Mouse (Mus musculus) olfactory bulb, adult 2 months (tissue): ENCODE data around the gene Zfp513. TPM values are rescaled to one million over a fixed set of nuclear protein-coding genes. Genes with fewer than 3 reads are reported as not detected.

Source experiments
- H3K27ac ChIP-seq: fragments of 200-500 bp; 2 replicates; pipeline ENCODE4 v1.5.1; 2012; ENCODE audit warnings: low read depth, low read length; ENCODE audit not compliant: insufficient read depth
- H3K4me1 ChIP-seq: fragments of 200-500 bp; 2 replicates; pipeline ENCODE4 v1.6.1; 2012; ENCODE audit warnings: low read length; ENCODE audit not compliant: control insufficient read depth, insufficient read depth
- H3K4me3 ChIP-seq: fragments of 200-500 bp; 2 replicates; pipeline ENCODE4 v1.5.1; 2012; ENCODE audit warnings: mild to moderate bottlenecking, low read depth, low read length, moderate library complexity; ENCODE audit not compliant: insufficient read depth
- CTCF ChIP-seq: fragments of 200-500 bp; IDR thresholded peaks from 2 replicates; pipeline ENCODE4 v1.5.1; 2012; ENCODE audit warnings: low read depth, mild to moderate bottlenecking, low read length, moderate library complexity; ENCODE audit not compliant: insufficient read depth
- POLR2A ChIP-seq: fragments of 200-500 bp; IDR thresholded peaks from 2 replicates; pipeline ENCODE4 v1.6.1; 2012; ENCODE audit warnings: mild to moderate bottlenecking, low read depth, low read length, moderate library complexity; ENCODE audit not compliant: insufficient read depth
- WGBS: fragments of 180-500 bp; shearing (Covaris S2); methylation state at CpG from one replicate; pipeline ENCODE4 v1.1.7; 2018; 5-methylcytosine and 5-hydroxymethylcytosine counted together
- polyA plus RNA-seq: library from polyadenylated mRNA; stranded (reverse); fragments of >200 nt; gene quantifications from 2 replicates; pipeline ENCODE4 v1.2.4, GENCODE M21; 2012; ENCODE audit warnings: low replicate concordance; ENCODE audit not compliant: missing spikeins, insufficient read depth, insufficient read length

The Zfp513 gene
- polyA plus RNA-seq, 1 experiment, result not detected

DNA sequence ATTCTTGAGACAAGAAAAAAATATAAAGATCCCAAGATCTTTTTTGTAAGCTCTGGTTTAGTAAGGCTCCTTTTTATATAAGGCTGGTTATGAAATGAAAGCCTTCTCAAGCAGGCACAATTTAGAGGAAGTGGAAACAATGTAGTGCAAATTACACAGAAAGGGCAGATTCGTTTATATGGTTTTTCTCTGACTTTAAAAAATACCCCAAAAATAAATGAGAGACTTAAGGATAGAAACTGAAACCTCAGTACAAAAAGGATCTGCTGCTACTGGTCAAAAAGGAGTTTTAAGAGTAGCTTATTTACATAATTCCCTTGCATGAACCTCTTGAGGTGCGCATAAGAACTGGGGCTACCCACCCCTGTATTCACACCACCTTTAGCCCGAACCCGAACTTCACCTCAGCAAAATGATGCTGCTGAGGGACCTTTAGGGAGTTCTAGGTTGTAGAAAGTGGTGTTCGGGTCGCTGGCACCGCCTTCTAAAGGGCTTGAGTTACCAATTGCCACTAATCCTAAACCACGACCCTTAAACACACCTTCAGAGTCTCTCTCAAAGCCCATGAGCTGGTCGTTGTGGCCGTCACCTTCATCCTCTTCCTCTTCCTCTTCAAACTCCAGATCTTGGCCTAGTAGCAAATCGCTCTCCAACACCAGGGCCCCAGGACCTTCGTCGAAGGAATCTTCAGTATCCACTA is 911 bp downstream of the Zfp513 start:
- Histone ChIP-seq H3K4me3 (peak overlapping the region; percentile 69), H3K27ac (peak overlapping the region; percentile 25; the same call in 1 of the 2 replicates), H3K4me1 (peaks cover 17% of the 10 kb centered on the region)
- 10% methylated on average over 13 of the region's 13 CpGs for WGBS
- no peak for TF ChIP-seq POLR2A
- TF ChIP-seq CTCF, result no peak

- 88% methylated on average over 27 of the region's 27 CpGs for WGBS
- H3K27ac ChIP-seq, result no peak overlapping the region
- TF ChIP-seq CTCF (no peak), POLR2A (no peak)
- H3K4me3 ChIP-seq, result no peak overlapping the region
- H3K4me1 ChIP-seq, result peaks cover 17% of the 10 kb centered on the region
Measured at GRCm38 (mm10) chr5:31200327-31200768, 1.8 kb downstream of the Zfp513 start.

GRCm38 (mm10) chr5:31199893-31200292 is 2.2 kb downstream of the Zfp513 start:
- peaks cover 17% of the 10 kb centered on the region for H3K4me1 ChIP-seq
- WGBS, result 63% methylated on average over 9 of the region's 9 CpGs
- TF ChIP-seq POLR2A, result no peak
- TF ChIP-seq CTCF, result 0 out of 2 replicates have a peak, but pooled peaks have one; percentile 25
- H3K27ac ChIP-seq, result no peak overlapping the region
- no peak overlapping the region for H3K4me3 ChIP-seq

GRCm38 (mm10) chr5:31199321-31199892 is 2.7 kb downstream of the Zfp513 start:
- TF ChIP-seq CTCF (no peak), POLR2A (no peak)
- 89% methylated on average over 19 of the region's 19 CpGs for WGBS
- no peak overlapping the region for H3K27ac ChIP-seq
- H3K4me3 ChIP-seq, result no peak overlapping the region
- peaks cover 17% of the 10 kb centered on the region for H3K4me1 ChIP-seq

- TF ChIP-seq CTCF (no peak), POLR2A (no peak)
- H3K27ac ChIP-seq, result no peak overlapping the region
- no peak overlapping the region for H3K4me3 ChIP-seq
- 70% methylated on average over 5 of the region's 5 CpGs for WGBS
- peaks cover 17% of the 10 kb centered on the region for H3K4me1 ChIP-seq
Measured at GRCm38 (mm10) chr5:31198616-31199320, 3.3 kb downstream of the Zfp513 start.

DNA sequence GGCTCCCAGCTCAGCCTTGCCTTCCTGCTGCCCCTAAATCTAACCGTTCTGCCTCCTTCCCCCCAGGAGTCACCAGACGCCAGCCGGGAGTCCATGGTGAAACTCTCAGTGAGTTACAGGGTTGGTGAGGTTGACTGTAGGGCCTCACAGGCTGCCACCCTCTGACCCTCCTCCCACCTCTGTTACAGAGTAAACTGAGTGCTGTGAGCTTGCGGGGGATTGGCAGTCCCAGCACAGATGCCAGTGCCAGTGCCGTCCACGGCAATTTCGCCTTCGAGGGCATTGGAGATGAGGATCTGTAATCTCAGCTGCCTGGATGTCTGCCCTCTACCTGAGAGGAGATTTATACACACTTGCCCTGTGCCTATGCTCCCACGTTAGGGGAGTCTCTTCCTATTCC is 3.9 kb downstream of the Zfp513 start:
- Histone ChIP-seq H3K27ac (no peak overlapping the region), H3K4me1 (peaks cover 17% of the 10 kb centered on the region), H3K4me3 (no peak overlapping the region)
- WGBS, result 75% methylated on average over 9 of the region's 9 CpGs
- TF ChIP-seq CTCF (no peak), POLR2A (no peak)

DNA sequence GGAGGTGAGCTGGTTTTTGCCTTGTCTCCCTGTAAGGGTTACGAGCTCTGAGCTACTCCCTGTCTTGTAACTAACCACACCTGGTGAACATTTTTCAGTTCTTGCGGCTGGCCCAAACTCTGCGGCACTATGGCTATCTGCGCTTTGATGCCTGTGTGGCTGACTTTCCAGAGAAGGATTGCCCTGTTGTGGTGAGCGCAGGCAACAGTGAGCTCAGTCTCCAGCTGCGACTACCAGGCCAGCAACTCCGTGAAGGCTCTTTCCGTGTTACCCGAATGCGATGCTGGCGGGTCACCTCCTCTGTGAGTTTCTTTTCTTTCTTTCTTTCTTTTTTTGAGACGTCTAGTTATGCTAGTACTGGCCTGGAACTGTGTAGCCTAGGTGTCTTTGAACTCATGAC is 5.0 kb downstream of the Zfp513 start:
- WGBS, result 88% methylated on average over 12 of the region's 12 CpGs
- TF ChIP-seq POLR2A (no peak), CTCF (no peak)
- no peak overlapping the region for H3K27ac ChIP-seq

DNA sequence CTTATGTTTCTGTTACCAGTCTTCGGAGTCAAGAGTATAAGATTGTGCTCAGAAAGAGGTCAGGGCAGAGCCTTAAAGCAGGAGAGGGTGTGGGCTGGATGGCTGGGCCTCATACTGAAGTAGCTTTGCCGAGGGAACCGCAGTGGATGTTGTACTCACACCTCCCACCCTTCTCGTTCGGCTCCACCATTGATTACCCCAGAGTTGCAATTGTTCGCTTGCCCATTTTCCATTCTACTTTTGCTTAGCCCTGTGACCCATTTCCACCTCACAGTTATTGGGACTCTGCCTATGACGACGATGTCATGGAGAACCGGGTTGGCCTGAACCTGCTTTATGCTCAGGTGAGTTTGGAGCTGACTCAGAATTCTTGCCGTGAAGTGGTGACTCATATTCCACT is 5.9 kb downstream of the Zfp513 start:
- 87% methylated on average over 10 of the region's 10 CpGs for WGBS
- TF ChIP-seq CTCF (no peak), POLR2A (no peak)
- Histone ChIP-seq H3K4me1 (peaks cover 16% of the 10 kb centered on the region), H3K4me3 (no peak overlapping the region), H3K27ac (no peak overlapping the region)

More for the DNA sequence above, 5.0 kb downstream of the Zfp513 start:
- Histone ChIP-seq H3K4me1 (peaks cover 13% of the 10 kb centered on the region), H3K4me3 (no peak overlapping the region)

DNA sequence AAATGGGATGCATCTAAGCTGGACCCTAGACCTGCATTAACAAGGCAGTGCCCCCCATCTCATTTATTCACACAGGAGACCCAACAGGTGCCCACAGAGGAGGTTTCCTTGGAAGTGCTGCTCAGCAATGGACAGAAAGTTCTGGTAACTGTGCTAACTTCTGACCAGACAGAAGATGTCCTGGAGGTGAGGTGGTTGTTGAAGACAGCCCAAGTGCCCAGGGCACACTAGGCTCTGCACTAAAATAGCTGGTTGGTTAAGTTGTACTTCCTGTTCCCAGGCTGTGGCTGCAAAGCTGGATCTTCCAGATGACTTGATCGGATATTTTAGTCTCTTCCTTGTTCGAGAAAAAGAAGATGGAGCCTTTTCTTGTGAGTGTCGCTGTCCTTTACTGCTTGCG is 6.4 kb downstream of the Zfp513 start:
- TF ChIP-seq POLR2A, result no peak
- TF ChIP-seq CTCF, result no peak
- H3K27ac ChIP-seq, result no peak overlapping the region
- 89% methylated on average over 4 of the region's 4 CpGs for WGBS
- peaks cover 16% of the 10 kb centered on the region for H3K4me1 ChIP-seq
- no peak overlapping the region for H3K4me3 ChIP-seq
